Mouse (Mus musculus) kidney, postnatal 25 days (tissue): ENCODE measurements around the gene Zfp563.

Experiments
- DNase-seq, 2 experiments: peaks; one replicate each; pipeline ENCODE4 v3.0.0; 2021; ENCODE audit warnings: mixed read lengths in 2 of 2

Gene Zfp563

DNA sequence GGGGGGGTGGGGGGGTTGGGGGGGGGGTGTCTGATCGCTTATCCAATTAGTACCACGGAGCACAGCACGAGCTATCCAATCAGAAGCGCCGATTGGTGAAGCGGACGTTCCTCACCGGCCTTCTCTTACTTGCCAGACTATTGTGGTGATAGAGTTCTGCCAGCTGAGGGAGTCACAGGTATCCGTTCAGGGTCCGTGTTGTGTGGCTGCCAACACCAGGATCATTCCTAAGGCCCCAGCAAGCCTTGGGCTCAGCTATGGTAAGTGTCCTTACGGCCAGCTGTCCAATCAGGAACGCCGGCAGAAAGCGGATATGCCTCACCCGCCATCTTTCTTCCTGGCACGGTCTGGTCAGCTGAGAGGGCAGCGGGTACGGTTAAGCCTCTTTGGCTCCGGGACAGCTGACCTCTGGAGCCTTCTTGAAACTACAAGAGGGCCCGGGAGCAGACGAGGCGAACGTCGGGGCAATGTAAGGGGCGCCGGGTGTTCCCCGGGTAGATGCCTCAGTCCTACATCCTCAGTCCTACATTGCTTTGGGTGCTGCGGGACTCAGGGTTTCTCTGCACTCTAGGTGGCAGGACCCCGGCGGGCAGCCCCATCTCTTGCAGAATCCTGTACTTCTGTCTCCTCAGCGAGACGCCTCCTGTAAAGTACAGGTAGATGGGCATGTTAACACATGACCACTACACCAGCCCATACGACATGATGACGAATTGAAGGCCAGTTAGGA is at the start of gene Zfp563:
TSS of gene Zfp563 (plus strand) at position 91 of the 730 bp plus-strand sequence.
- peak; percentile 97 to 98 for DNase-seq

DNA sequence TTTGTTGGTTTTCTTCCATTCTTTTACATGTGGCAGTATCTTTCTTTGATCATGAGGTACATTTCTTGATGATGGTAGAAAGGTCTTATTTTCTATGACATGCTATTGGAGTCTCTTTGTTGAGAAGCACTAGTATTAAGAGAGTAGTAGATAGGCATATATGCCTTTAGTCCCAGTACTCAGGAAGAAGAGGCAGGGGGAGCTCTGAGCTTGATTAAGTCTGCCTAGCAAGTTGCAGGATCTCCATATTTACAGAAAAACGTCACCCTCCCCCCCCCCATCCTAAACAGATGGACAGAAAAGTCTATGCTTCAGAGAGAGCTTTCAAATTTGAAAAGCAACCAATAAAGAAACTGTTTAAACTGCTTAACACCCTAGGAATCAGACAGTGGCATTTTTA is 30.3 kb upstream of the Zfp563 start:
- DNase-seq: no peak

GRCm38 (mm10) chr17:33063001-33063400 is 26.1 kb upstream of the Zfp563 start:
- no peak for DNase-seq

DNA sequence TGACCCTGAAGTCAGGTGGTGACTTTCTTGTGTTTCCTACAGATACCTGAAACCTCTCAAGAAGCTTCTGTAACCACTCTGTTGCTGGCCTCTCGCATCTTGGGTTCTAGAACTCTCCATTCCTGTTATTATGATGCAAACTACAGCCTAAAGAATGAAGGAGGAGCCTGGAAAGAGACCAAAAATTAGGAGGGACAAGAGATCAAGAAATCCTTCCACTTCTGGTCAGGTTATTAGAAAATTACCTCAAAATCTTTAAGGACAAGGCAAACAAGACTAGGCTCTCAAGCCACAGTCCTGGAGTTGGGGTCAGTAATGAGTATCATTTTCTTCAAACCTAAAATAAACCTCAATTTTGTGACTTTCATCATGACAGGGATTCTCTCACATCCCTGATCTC is 21.2 kb upstream of the Zfp563 start, which contains the start of gene 4921501E09Rik:
TSS of gene 4921501E09Rik (minus strand) at position 101 of the 400 bp plus-strand sequence.
- DNase-seq: no peak

DNA sequence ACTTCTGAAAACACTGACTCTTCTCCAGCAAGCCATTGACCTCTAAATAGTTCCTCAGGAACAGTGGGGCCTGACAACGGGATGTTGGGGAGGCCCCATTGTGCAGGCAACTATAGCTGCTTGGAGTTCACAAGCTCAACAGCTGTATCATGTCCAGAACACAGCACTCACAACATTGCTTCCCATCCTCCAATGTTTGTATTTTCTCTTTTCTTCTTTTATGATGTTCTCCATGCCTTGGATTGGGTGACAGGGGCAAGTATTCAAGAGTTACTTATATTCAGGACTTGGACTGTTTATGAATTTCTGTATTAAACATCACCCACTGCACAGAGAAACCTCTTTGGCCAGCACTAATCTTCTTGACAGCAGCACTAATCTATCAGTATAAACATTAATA is 2.5 kb downstream of the Zfp563 start:
- DNase-seq: no peak

GRCm38 (mm10) chr17:33092391-33093193 is 3.5 kb downstream of the Zfp563 start:
- peak; percentile 92 to 94 for DNase-seq

DNA sequence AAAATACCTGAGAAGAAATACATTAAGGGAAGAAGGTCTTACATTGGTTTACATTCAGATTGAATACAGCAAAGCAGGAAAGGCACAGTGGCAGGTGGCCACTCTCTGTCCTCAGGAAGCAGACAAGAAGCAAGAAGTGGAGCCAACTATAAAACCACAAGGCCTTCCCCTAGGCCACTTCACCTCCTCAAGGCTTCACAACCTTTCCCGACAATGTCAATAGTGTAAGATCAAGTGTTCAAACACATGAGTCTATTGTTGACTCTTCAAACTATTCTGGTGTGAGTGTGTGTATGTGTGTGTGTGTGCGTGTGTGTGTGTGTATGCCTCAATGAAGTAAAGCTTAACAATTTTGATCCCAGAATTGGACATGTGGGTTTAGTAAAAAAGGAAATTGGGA is 8.3 kb downstream of the Zfp563 start:
- no peak for DNase-seq

GRCm38 (mm10) chr17:33124546-33124945 is 35.4 kb downstream of the Zfp563 start:
- no peak for DNase-seq

DNA sequence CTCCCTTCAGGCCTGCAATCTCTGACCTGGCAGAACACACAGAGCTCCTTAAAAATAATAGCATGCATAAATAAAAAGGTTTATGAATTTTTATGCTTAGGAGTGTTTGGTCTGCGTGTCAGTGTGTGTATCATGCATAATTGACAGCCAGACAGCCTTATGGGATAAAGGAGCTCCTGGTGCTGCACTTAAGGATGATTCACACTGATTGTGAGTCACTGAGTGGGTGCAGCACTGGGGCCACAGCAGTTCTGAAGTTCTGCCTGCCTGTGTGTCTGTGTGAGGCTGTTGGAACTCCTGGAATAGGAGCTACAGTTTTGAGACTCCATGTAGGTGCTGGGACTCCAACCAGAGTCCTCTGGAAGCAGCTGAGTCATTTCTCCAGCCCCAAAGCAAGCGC is 37.1 kb downstream of the Zfp563 start:
- DNase-seq: no peak

- DNase-seq: no peak
Measured at GRCm38 (mm10) chr17:33139261-33139820, 50.2 kb downstream of the Zfp563 start, which contains the start of gene Morc2b. TSS of gene Morc2b (minus strand) at chr17:33139683.
